Comparison of ENCODE assay signal across 26 mouse cellular contexts in the genomic region with DNA sequence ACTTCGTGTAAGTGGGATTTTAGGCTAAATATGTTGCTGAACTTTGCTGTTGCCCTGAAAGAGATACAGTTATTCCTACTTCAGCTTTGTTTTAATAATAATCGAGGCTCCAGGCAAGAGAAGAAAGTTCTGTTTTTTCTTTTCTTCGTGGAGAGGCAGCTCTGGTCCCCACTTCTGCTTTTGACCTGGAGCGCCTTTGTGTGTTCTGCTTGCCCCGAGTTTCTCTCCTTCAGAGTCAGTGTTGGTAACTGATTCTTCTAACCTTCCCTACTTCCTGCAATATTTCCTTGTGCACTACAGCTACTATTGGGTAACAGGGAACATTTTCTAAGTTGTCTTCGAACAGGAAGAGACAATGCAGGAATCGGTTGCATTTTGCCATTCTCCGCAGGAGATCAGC. TPM values are rescaled to one million over a fixed set of nuclear protein-coding genes. Genes with fewer than 3 reads are reported as not detected.
DNase-seq lines count a peak whose midpoint lies in the region; ATAC-seq lines count a peak whose summit lies in the region.
"Had no signal": no experiment of that assay in that cellular context is flagged by ENCODE, and none has a peak within 500 bp of the region (broad histone marks: within the 10 kb centered on the region; RNA-seq: fewer than 3 reads in every experiment).

No protein-coding gene starts in this region.

- ATAC-seq in hematopoietic stem cell, adult 5-6 weeks (replicated peaks in 1 of 2; ENCODE audit: insufficient read depth in 1 of 2, low FRiP score in 2 of 2, low TSS enrichment in 1 of 2, low read depth in 1 of 2, poor library complexity in 2 of 2, severe bottlenecking in 2 of 2) = peak; percentile 65 to 69; a peak in 2 of 4 replicates
- peak; percentile 93 for ATAC-seq in megakaryocyte progenitor cell, adult 5-6 weeks (replicated peaks; ENCODE audit: poor library complexity)
- ATAC-seq in inflammation-experienced regulatory T-cells, adult 6 months = no peak
- ATAC-seq: CD4-positive, CD25-positive, alpha-beta regulatory T cell, adult 4 months; forebrain, embryonic 14.5 days; forebrain, postnatal 0 days; hindbrain, postnatal 0 days; intestine, embryonic 15.5 days; Patski had no signal

- DNase-seq in 416B (ENCODE audit: low read depth) (peak; percentile 16), MEL-GATA-1-ER (ENCODE audit: extremely low read depth, low read depth) (peak; percentile 24)
- DNase-seq in natural killer cell, adult 2 months (ENCODE audit: low spot score in 2 of 2) = no peak
- DNase-seq in layer of hippocampus, adult 9-10 months (ENCODE audit: low spot score) = no peak
- DNase-seq: adrenal gland, postnatal 10 days; cerebellum, adult 11 months; cerebellum, adult 2 months; cerebellum, adult 9-11 months; cerebellum, postnatal 36 days; forebrain, postnatal 0 days; gastrocnemius, adult 2 months; gastrocnemius, postnatal 14 days; heart, adult 18-20 months; heart, postnatal 10 days; heart, postnatal 36 days had no signal

RNA-seq across cellular contexts. Expression of gene Spag16, which starts 56.6 kb away (rescaled TPM):
- total RNA-seq in hematopoietic stem cell, adult 5-6 weeks (2017) = not detected in 2 replicates
- not detected in 2 replicates for total RNA-seq in megakaryocyte progenitor cell, adult 5-6 weeks (2015)
- total RNA-seq in megakaryocyte progenitor cell, adult 5-6 weeks (2017) = not detected in 2 replicates
- polyA plus RNA-seq in inflammation-experienced regulatory T-cells, adult 6 months (2017; shearing (Covaris generic)) = under 1 TPM in 2 of 3 experiments, not detected in 1; 0.61 to 0.82 TPM
- total RNA-seq: adrenal gland, adult 18-20 months; adrenal gland, postnatal 10 days; gastrocnemius, adult 2 months; gastrocnemius, postnatal 14 days; gastrocnemius, postnatal 4 days; heart, postnatal 10 days; heart, postnatal 36 days had no signal
- polyA plus RNA-seq: C2C12, Patski had no signal

Comparison
In these comparisons a context has a peak if more than half of its experiments do, and no peak if none do; other contexts are left out.
1. DNase-seq: peak in 416B (single experiment) and MEL-GATA-1-ER (single experiment); none in natural killer cell, adult 2 months (0 of 2) and layer of hippocampus, adult 9-10 months (single experiment).